Mouse (Mus musculus): ENCODE measurements at regions not wholly inside any gene's neighbourhood (a gene's known extent, or its start where the extent isn't known, plus 50 kb on each side); places are given as distances from the start of the nearest gene placed in this dataset.
"Not testable (repeated sequence)": the region's sequence is repeated elsewhere in the genome, so short reads cannot be mapped to it uniquely, and the experiment has no call there.

DNA sequence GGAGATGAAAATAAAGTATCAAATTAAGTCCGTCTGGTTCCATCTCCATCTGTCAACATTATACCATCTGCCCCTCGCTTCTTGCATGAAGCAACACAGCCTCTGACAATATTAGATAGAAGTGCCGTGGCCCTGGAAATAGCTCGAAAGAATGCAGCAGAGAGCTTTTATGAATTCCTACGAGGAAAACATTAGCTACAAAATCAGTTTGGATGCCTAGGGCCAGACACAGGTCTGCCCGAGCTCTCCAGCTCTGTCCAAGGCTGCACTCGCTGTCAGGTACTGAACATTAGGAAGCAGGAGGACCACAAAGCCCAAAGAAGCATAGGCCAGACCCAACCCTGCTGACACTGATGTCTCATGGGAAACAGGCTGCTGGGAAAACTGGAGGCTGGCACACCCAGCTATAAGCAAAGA, 192.3 kb downstream of the Tcp10c start:
- in situ Hi-C loops (cut with MboI, MseI), result loop anchor here (10.0 to 25.0 kb wide), 5 partner anchors 172 to 1759 kb away; no protein-coding TSS in a partner anchor

DNA sequence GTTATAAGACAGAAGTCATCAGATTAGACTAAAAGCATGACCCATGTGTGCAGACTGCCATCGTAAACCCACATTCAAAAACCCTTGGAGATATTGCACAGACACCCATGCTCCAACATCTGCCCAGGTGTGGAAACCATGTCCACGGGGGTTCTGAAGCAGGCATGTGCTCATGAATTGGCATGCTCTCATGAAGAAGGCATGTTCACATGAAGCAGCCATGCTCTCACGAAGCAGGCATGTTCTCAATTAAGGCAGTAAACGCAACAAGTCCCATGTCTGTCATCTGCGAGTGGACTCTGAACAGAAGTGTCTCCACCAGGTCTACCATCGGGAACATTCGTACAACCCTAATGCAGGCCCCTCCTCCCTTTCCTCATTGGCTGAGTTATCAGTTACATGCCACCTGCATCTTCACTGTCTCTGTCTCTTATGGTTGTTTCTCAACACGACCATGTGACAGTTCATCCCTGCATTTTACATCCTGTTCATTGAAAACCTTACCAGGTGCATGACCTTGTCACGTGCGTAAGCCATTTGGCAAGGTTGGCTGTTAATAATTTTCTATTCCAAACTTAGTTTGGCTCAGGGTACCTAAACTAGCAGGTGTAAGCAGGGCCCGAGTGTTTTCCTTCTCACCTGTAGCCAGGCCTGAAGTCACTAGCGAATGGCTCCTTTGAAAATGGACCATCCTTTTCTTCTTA, 193.4 kb downstream of the Tcp10c start:
- in situ Hi-C loops (cut with MboI, MseI), result loop anchor here (10.0 to 25.0 kb wide), 5 partner anchors 173 to 1761 kb away; no protein-coding TSS in a partner anchor

DNA sequence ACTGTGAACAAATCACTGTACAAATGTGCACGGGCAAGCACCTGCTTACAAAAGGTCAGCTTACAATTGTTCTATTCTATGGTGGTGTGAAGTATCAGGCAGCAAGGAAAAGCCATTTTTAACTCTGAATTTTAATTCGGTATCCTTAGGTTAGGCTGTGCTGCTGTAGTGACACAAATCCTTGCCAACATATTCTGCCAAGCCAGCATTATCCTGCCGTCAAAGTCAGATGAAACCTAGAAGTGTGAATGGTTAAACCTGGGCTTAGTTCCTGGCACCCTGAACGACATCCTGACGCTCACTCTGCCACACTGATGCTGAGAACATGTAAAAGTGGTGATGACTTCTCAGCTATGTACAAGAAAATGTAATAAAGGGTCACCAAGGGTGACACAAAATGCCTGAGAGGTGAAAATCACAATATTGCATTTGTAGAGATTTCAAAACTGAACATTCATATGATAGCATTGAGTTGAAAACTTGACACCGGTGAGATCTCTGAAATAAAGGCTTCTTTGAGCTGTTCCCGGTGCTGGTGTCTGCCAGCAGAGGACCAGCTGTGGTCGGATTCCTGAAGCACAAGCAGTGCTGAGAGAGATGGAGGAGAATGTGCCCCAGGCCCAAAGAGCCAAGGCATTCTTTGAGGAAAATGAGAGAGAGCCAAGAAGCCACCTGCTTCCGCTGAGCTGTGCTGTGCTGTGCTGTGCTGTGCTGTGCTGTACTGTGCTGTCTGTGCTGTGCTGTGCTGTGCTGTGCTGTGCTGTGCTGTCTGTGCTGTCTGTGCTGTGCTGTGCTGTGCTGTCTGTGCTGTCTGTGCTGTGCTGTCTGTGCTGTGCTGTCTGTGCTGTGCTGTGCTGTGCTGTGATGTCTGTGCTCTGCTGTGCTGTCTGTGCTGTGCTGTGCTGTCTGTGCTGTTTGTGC, 195.9 kb downstream of the Tcp10c start:
- in situ Hi-C loops (cut with MboI, MseI), result loop anchor here (5.0 to 25.0 kb wide), 6 partner anchors 175 to 1763 kb away; no protein-coding TSS in a partner anchor

DNA sequence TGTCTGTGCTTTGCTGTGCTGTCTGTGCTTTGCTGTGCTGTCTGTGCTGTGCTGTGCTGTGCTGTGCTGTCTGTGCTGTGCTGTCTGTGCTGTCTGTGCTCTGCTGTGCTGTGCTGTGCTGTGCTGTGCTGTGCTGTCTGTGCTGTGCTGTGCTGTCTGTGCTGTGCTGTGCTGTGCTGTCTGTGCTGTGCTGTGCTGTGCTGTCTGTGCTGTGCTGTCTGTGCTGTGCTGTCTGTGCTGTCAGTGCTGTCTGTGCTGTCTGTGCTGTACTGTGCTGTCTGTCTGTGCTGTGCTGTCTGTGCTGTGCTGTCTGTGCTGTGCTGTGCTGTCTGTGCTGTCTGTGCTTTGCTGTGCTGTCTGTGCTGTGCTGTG, 196.5 kb downstream of the Tcp10c start:
- in situ Hi-C loops (cut with MboI, MseI), result loop anchor here (5.0 kb wide), 1 partner anchor 244 kb away; no protein-coding TSS in a partner anchor

DNA sequence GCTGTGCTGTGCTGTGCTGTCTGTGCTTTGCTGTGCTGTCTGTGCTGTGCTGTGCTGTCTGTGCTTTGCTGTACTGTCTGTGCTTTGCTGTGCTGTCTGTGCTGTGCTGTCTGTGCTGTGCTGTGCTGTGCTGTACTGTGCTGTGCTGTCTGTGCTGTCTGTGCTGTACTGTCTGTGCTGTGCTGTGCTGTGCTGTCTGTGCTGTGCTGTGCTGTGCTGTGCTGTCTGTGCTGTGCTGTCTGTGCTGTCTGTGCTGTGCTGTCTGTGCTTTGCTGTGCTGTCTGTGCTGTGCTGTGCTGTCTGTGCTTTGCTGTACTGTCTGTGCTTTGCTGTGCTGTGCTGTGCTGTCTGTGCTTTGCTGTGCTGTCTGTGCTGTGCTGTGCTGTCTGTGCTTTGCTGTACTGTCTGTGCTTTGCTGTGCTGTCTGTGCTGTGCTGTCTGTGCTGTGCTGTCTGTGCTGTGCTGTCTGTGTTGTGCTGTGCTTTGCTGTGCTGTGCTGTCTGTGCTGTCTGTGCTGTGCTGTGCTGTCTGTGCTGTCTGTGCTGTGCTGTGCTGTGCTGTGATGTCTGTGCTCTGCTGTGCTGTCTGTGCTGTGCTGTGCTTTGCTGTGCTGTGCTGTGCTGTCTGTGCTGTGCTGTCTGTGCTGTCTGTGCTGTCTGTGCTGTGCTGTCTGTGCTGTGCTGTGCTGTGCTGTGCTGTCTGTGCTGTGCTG, 197.5 kb downstream of the Tcp10c start:
- in situ Hi-C loops (cut with MboI, MseI), result loop anchor here (5.0 kb wide), 1 partner anchor 245 kb away; no protein-coding TSS in a partner anchor

DNA sequence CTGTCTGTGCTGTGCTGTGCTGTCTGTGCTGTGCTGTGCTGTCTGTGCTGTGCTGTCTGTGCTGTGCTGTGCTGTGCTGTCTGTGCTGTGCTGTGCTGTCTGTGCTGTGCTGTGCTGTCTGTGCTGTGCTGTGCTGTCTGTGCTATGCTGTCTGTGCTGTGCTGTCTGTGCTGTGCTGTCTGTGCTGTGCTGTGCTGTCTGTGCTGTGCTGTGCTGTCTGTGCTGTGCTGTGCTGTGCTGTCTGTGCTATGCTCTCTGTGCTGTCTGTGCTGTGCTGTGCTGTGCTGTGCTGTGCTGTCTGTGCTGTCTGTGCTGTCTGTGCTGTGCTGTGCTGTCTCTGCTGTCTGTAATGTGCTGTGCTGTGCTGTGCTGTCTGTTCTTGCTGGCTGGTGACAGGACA, 198.5 kb downstream of the Tcp10c start:
- in situ Hi-C loops (cut with MboI, MseI), result loop anchor here (5.0 kb wide), 1 partner anchor 246 kb away; no protein-coding TSS in a partner anchor

DNA sequence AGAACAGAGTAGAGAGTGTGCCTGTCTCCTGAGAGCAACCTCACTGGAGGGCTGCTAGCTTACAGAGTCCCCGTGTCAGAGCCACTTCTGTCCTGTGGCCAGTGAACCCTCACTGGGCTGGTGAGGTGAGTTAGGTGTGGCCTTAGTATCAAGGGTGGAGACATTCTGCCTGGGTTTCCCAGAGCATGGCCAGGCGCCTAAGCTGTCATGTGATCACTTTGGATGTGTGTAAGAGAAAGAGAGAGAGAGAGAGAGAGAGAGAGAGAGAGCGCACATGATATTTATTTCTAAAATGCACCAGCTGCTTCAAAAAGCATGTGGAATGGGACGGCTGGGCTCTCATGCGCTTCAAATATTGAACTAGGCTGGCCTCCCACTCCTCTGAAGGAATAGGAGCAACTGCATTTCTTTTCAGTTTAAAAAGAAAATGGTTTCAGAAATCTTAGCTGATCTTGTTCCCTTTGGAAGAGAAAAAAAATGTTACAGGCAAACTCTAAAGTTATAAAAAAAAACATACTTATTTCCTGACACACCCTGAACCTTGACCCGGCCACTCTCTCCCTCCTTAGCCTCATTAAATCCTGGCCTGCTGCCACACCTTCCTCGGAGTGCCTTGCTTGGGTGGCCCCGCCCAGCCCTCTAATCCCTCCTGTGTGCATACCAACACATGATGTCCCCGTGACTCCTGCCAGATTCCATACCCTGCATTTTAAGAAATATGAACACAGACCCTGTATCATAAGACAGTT, 201.1 kb downstream of the Tcp10c start:
- in situ Hi-C loops (cut with MboI, MseI), result not testable (repeated sequence)

DNA sequence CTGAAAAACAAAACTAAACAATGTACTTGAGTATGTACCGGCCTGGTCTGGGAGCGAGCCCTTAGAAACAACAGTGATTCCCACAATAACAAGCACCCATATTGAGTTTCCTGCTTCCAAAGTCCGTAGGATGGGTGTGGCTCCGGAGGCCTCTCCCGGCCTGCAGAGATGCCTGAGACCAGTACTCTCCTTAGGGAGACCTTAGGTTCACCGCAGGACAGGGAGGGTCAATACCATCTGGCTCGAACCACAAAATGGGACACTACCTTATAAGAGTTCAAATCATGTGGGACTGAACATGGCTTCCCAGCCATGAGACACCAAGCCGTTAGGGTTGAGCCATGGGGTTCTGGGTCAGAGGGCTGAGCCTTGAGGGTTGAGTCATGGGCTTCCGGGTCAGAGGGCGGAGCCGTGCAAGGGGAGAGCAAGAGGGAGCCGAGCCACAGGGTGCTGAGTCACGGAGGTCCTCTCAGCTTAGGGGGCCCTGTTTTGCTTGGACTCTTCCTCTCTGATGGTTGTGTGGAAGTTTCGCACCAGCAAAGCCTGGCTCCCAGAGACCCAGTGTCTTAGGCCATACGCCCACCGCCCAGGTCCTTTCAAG, 201.8 kb downstream of the Tcp10c start:
- in situ Hi-C loops (cut with MboI, MseI), result not testable (repeated sequence)

DNA sequence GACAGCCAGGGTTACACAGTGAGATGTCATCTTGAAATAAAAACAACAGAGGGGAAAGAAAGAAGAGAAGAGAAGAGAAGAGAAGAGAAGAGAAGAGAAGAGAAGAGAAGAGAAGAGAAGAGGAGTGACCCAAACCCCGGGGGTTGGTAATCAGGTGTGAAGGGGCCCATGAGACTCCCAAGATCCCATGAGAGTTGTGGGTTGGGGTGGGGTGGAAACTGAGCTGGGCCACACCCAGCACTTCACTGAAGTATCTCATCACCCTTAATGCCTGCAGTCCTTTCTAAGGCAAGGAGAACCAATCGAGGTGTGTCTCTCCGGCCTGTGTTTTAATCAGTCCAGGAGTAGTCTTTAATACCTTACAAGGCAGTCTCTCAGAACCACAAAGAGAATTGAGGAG, 201.5 kb upstream of the Afdn start:
- in situ Hi-C loops (cut with MboI, MseI), result no loop called here

DNA sequence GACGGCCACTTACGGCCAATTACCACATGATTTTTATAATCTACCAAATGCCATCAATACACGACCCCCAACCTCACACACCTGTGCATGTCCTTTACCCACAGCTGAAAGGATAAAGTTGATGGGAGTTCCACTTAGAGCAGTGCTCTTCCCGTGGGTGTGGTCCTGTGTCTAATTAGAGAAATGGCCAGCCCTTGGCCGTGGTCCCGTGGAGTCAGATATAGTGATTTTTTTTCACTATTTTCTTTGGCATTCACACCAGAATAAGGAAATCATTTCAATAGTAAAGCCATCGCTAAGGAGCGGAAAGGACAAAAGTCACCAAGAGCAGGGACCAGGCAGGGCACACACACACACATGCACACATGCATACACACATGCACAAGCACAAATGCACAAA, 199.0 kb upstream of the Afdn start:
- in situ Hi-C loops (cut with MboI, MseI), result loop anchor here in 1 of 2 experiments (5.0 kb wide), 1 partner anchor 84 kb away; no protein-coding TSS in a partner anchor

DNA sequence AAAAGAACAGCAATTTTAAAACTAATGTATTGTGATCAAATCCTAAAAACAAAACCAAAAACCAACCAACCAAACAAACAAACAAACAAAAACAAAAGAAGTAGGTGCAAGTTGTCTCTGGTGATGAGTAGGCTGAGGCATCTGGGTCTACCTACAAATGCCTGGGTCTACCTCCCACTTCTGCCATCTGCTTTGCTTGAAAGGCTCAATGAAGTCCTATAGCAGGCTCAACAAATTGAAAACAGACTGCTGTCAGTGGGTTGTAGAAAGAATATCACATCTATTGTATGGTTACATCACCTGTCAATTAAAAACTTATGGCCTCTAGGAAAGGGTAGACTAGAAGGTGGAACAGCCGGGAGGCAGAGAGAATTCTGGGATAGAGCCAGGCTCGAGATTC, 197.4 kb upstream of the Afdn start:
- in situ Hi-C loops (cut with MboI, MseI), result loop anchor here in 1 of 2 experiments (5.0 kb wide), 1 partner anchor 86 kb away; no protein-coding TSS in a partner anchor

DNA sequence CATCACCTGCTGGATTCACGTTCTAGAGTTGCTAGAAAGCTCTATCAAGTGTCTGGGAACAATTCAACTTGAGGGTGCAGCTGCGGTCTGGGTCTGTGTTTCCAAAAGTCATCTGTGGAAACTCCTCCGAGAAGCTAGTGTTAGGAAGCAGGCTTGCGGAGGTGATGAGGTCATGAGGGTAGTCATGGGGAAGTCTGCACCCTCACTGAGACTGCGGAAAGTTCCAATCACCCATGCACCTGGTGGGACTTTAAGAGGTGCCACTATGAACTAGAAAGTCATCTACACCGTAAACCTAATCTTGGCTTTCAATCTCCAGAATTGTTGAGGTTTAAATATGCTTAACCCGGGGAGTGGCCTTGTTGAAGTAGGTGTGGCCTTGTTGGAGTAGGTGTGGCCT, 195.5 kb upstream of the Afdn start:
- in situ Hi-C loops (cut with MboI, MseI), result loop anchor here (5.0 kb wide), 3 partner anchors 37 to 87 kb away; no protein-coding TSS in a partner anchor

DNA sequence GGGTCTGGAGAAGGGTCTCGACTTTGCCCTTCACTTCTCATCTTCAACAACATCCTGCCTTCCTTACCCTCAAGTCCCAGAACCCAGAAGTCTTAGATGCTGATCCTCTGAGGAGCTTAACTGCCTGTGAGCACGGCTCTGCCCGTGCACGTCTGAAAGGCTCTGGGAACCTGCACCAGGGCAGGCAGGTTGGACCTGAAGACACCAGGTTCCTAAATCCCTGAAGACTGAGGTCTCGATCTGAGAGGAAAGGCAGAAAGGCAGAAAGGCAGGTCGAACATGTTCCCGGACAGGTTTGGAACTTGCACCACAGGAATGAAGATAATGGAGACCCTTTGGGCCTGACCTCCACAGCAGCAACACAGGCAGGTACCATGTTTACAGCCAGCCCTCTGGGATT, 193.7 kb upstream of the Afdn start:
- in situ Hi-C loops (cut with MboI, MseI), result loop anchor here (5.0 kb wide), 3 partner anchors 39 to 89 kb away; no protein-coding TSS in a partner anchor

DNA sequence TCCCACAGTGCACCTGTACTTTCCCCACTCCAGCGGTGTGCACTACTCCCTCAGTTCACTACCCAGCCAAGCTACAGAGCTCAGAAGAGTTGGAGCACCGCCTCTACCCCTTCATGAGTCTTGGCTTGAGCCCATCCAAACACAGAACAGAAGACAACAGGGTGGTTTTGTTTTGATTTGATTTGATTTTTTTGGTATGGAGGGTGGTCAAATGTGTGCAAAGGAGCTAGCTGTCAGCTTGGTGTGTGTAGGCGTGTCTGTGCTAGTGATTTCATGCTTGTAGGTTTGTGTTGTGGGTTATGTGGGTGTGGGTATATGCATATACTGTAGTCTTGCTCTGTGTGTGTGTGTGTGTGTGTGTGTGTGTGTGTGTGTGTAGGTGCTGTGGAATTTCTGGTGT, 193.2 kb upstream of the Afdn start:
- in situ Hi-C loops (cut with MboI, MseI), result loop anchor here (5.0 kb wide), 3 partner anchors 40 to 90 kb away; no protein-coding TSS in a partner anchor

DNA sequence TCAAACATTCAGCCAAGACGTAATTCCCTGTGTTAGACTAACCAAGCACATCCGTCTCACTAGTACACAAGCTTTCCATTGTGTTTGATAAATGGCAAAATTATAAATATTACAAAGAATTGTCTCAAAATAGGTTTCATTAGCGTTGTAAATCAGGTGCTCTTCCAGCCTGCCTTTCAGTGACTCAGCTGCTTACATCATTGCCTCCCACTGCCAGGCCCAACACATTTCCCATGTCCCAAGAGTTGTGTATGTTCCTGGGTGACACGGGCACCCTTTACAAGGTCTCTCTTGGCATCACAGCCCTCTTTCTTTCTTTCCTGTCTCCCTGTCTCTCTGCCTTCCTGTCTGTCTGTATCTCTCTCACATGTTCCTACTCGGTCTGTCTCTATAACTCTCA, 189.5 kb upstream of the Afdn start:
- in situ Hi-C loops (cut with MboI, MseI), result no loop called here

DNA sequence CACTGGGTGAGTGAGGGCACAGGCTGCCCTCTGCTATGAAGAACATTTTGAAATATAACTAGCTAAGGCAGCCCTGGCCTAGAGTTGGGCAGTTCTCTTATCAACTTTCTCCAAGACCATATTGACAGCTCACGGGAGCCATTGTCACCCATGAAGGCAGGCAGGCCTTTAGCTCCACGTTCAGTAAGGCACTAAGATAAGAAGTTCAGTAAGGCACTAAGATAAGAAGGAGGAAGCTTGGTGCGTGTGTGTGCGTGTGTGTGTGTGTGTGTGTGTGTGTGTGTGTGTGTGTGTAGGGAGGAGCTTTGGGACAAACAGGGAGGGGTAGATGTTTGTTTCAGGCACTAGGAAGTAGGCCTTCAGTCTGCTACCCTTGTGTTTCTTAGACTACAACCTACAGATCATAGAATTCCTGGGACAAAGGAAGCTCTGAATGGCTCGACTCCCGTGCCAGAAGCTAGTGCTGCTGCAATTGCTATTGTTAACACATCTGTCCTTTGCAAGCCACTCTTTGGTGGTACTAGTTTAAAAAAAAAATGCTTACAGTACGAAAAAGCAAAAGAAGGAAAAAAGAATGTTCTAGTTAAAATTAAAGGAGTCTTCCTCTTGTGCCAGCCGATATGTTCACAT, 188.0 kb upstream of the Afdn start:
- in situ Hi-C loops (cut with MboI, MseI), result no loop called here

DNA sequence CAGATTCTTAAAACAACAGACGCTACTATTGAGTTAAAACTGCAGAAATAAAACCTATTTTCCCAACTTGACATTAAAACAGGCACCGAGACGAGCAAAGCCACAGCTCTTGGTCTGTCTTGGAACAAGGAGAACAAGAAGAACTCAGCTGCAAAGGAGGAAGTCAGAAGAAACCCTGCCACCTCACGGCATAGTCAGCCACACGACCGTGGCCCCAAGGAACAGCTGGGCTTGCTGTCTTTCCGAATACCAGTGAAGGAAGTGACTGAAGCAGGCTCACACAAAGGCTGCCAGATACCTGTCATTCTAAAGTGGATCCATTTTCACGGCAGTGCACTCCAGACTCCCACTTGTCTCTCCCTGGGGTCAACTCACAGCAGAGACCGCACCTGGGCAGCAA, 187.3 kb upstream of the Afdn start:
- in situ Hi-C loops (cut with MboI, MseI), result no loop called here

DNA sequence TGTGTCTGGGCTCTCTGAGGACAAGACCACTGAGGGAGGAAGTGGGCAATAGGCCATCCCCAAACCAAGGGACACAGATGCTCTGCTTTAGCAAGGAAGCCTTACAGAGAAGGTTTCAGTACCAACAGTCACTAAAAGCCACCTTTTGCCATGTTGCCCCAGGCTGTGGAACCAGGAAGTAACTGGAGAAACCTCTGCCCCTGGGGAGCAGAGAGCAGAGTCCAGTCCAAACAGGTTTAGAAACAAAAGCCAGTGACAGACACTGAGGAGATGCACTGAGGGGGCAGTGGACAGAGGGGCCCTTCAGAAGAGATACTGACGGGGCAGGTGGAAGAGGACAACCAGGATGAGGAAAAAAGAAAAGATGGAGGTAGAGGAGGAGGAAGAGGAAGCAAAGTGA, 186.2 kb upstream of the Afdn start:
- in situ Hi-C loops (cut with MboI, MseI), result no loop called here

DNA sequence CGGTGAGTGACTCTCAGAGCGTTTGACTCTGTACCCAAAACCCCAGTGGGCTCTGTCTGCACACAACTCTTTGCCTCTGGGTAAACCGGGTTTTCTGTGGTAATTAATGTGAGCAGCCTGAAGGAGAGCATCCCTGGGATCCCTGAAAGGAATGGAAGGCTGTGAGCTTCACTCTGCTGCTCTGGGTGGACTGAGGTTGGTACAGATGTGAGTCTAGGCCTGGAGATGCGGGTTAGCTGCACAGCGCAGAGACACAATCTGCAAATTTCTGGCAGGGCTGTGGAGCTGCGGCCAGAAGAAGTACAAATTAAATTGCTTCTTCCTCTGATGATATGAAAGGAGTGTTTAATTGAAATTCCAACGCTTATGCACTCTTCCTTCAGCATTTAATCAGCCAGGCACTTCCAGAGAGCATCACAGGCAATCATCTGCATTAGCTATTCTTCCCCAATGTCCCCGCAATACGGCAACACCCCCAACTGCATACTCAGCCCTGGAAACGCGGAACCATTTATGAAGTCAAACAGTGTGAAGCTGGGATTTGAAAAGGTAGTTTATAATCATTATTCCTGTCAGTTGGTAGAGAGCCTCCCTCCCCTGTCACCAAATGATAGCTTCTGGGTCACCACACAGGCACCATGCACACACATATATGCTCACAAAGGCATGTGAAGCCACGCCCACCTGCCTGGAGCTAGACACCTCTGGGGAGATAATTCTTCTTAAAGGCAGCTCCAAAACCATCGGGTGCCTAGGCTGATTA, 185.5 kb upstream of the Afdn start:
- in situ Hi-C loops (cut with MboI, MseI), result no loop called here
